Mouse (Mus musculus) liver, embryonic 14.5 days (tissue): ENCODE data around the gene Wdtc1.

Experiments
- CTCF ChIP-seq: IDR thresholded peaks from 2 replicates; pipeline ENCODE4 v1.5.1; 2016; ENCODE audit warnings: antibody characterized with exemption, low read depth, control low read depth
- EP300 ChIP-seq: IDR thresholded peaks from 2 replicates; pipeline ENCODE4 v1.6.1; 2016; ENCODE audit warnings: antibody characterized with exemption, low read depth

- TF ChIP-seq CTCF (no peak), EP300 (no peak)
Observed at GRCm38 (mm10) chr4:133265297-133265696, 88.0 kb downstream of the Wdtc1 start.
